Mouse (Mus musculus): Measurements from ENCODE around the gene Map6.

- TF ChIP-seq POLR2A (IDR thresholded peaks at IDR 0.05; ENCODE audit: borderline replicate concordance, extremely low read depth, insufficient read depth, insufficient read length, poor library complexity, severe bottlenecking): no peak
- no peak for TF ChIP-seq CTCF (IDR thresholded peaks at IDR 0.05; ENCODE audit: borderline replicate concordance, extremely low read depth, insufficient read depth, insufficient read length)
Observed at GRCm38 (mm10) chr7:99264597-99264996, 2.6 kb upstream of the Map6 start.
